Mouse (Mus musculus): ENCODE measurements around the gene Chchd10.

The Chchd10 gene

GRCm38 (mm10) chr10:75949053-75950045, 16.4 kb downstream of the Chchd10 start:
- no peak for DNase-seq (ENCODE audit: low read depth, low spot score)

- DNase-seq (ENCODE audit: low read depth, low spot score) = no peak
These were observed 17.9 kb downstream of the Chchd10 start for GRCm38 (mm10) chr10:75950791-75951210.

GRCm38 (mm10) chr10:75951424-75952050, 18.6 kb downstream of the Chchd10 start:
- peak; percentile 53 for DNase-seq (ENCODE audit: low read depth, low spot score)

GRCm38 (mm10) chr10:75954381-75954811, 21.5 kb downstream of the Chchd10 start, which contains the start of gene Gm5134:
Gene Gm5134 (plus strand): TSS chr10:75954514.
- DNase-seq (ENCODE audit: low read depth, low spot score) = no peak

- DNase-seq (ENCODE audit: low read depth, low spot score) = no peak
These were observed 40.9 kb downstream of the Chchd10 start for GRCm38 (mm10) chr10:75973846-75974245.

GRCm38 (mm10) chr10:75975216-75975615, 42.3 kb downstream of the Chchd10 start:
- DNase-seq (ENCODE audit: low read depth, low spot score) = no peak

- no peak for DNase-seq (ENCODE audit: low read depth, low spot score)
These were observed 45.3 kb downstream of the Chchd10 start for GRCm38 (mm10) chr10:75978119-75978834.

- DNase-seq (ENCODE audit: low read depth, low spot score) = no peak
These were observed 45.9 kb downstream of the Chchd10 start for GRCm38 (mm10) chr10:75978835-75979157.

- no peak for DNase-seq (ENCODE audit: low read depth, low spot score)
These were observed 46.5 kb downstream of the Chchd10 start for GRCm38 (mm10) chr10:75979432-75979831.
